Mouse (Mus musculus) testis, adult 10 weeks (tissue): ENCODE measurements around the gene Tulp2. TPM values are rescaled to one million over a fixed set of nuclear protein-coding genes. Genes with fewer than 3 reads are reported as not detected.

Experiments used
- polyA plus RNA-seq: library from polyadenylated mRNA; stranded (reverse); fragments of 350-450 nt; fragmentation: Illumina TruSeq; extraction: RNeasy Lipid Tissue Mini Kit (QIAGEN cat#74804); gene quantifications from one replicate; pipeline ENCODE4 v1.2.3, GENCODE M21; 2014; ENCODE audit warnings: low read depth, low replicate concordance

Tulp2 gene
- polyA plus RNA-seq: 121 TPM

GRCm38 (mm10) chr7:45481374-45481927 lies at the start of gene Tulp2:
TSS of gene Tulp2 (plus strand) at chr7:45481877.

GRCm38 (mm10) chr7:45434203-45435015 lies 47.3 kb upstream of the Tulp2 start, which contains the start of gene Gys1:
TSS of gene Gys1 (plus strand) at chr7:45434844.

GRCm38 (mm10) chr7:45437521-45438276 lies 44.0 kb upstream of the Tulp2 start, which contains the start of gene Ruvbl2:
TSS of gene Ruvbl2 (minus strand) at chr7:45438096.

GRCm38 (mm10) chr7:45459564-45460140 lies 22.0 kb upstream of the Tulp2 start, which contains the start of gene Ftl1:
TSS of gene Ftl1 (minus strand) at chr7:45459884.

GRCm38 (mm10) chr7:45466283-45467089 lies 15.2 kb upstream of the Tulp2 start, which contains the start of gene Bax:
TSS of gene Bax (minus strand) at chr7:45466898.

GRCm38 (mm10) chr7:45486761-45487415 lies 5.2 kb downstream of the Tulp2 start, which contains the start of gene Gm45808:
TSS of gene Gm45808 (minus strand) at chr7:45486811.

GRCm38 (mm10) chr7:45488293-45489204 lies 6.9 kb downstream of the Tulp2 start, which contains the start of gene Dhdh:
TSS of gene Dhdh (minus strand) at chr7:45488805.

GRCm38 (mm10) chr7:45509912-45510787 lies 28.5 kb downstream of the Tulp2 start, which contains the start of gene Nucb1:
TSS of gene Nucb1 (minus strand) at chr7:45510406.

GRCm38 (mm10) chr7:45525809-45526473 lies 44.3 kb downstream of the Tulp2 start, which contains the start of the genes Ppp1r15a and Plekha4:
TSS of gene Ppp1r15a (minus strand) at chr7:45526268.
TSS of gene Plekha4 (plus strand) at chr7:45526330.

GRCm38 (mm10) chr7:45554744-45555143 lies 73.1 kb downstream of the Tulp2 start, which contains the start of gene Hsd17b14:
TSS of gene Hsd17b14 (plus strand) at chr7:45554893.

GRCm38 (mm10) chr7:45570103-45570741 lies 88.5 kb downstream of the Tulp2 start, which contains the start of gene Bcat2:
TSS of gene Bcat2 (plus strand) at chr7:45570153.

Other genes with a start within 250 kb of the Tulp2 start
- gene Cd37, start 242.8 kb upstream of the Tulp2 start, polyA plus RNA-seq: 0.70 TPM
- gene Slc6a16, start 240.8 kb upstream of the Tulp2 start, polyA plus RNA-seq: 10.2 TPM
- gene Slc6a21, start 204.4 kb upstream of the Tulp2 start, polyA plus RNA-seq: 50.8 TPM
- 0.74 TPM for gene Trpm4, start 148.1 kb upstream of the Tulp2 start, polyA plus RNA-seq
- gene Hrc, start 146.6 kb upstream of the Tulp2 start, polyA plus RNA-seq: 0.08 TPM
- not detected for gene Ppfia3, start 114.9 kb upstream of the Tulp2 start, polyA plus RNA-seq
- gene Lin7b, start 111.3 kb upstream of the Tulp2 start, polyA plus RNA-seq: 0.39 TPM
- gene Snrnp70, start 86.1 kb upstream of the Tulp2 start, polyA plus RNA-seq: 109 TPM
- not detected for gene Kcna7, start 76.2 kb upstream of the Tulp2 start, polyA plus RNA-seq
- 0.43 TPM for gene Ntf5, start 68.2 kb upstream of the Tulp2 start, polyA plus RNA-seq
- gene Lhb, start 61.1 kb upstream of the Tulp2 start, polyA plus RNA-seq: 0.36 TPM
- gene Gys1, start 47.0 kb upstream of the Tulp2 start, polyA plus RNA-seq: 0.24 TPM
- gene Ruvbl2, start 43.8 kb upstream of the Tulp2 start, polyA plus RNA-seq: 7.8 TPM
- 0.38 TPM for gene Ftl1, start 22.0 kb upstream of the Tulp2 start, polyA plus RNA-seq
- 0.29 TPM for gene Bax, start 15.0 kb upstream of the Tulp2 start, polyA plus RNA-seq
- not detected for gene Gm45808, start 4.9 kb downstream of the Tulp2 start, polyA plus RNA-seq
- gene Dhdh, start 6.9 kb downstream of the Tulp2 start, polyA plus RNA-seq: 6.7 TPM
- gene Nucb1, start 28.5 kb downstream of the Tulp2 start, polyA plus RNA-seq: 18.8 TPM
- gene Ppp1r15a, start 44.4 kb downstream of the Tulp2 start, polyA plus RNA-seq: 0.73 TPM
- gene Plekha4, start 44.5 kb downstream of the Tulp2 start, polyA plus RNA-seq: 2.1 TPM
- not detected for gene Hsd17b14, start 73.0 kb downstream of the Tulp2 start, polyA plus RNA-seq
- 4.4 TPM for gene Bcat2, start 88.3 kb downstream of the Tulp2 start, polyA plus RNA-seq
- not detected for gene Fgf21, start 133.6 kb downstream of the Tulp2 start, polyA plus RNA-seq
- not detected for gene Fut1, start 135.4 kb downstream of the Tulp2 start, polyA plus RNA-seq
- 55.9 TPM for gene Izumo1, start 139.9 kb downstream of the Tulp2 start, polyA plus RNA-seq
- gene Rasip1, start 145.6 kb downstream of the Tulp2 start, polyA plus RNA-seq: not detected
- 0.11 TPM for gene Mamstr, start 158.1 kb downstream of the Tulp2 start, polyA plus RNA-seq
- 0.17 TPM for gene Fut2, start 184.5 kb downstream of the Tulp2 start, polyA plus RNA-seq
- gene Ntn5, start 202.1 kb downstream of the Tulp2 start, polyA plus RNA-seq: not detected
- 1.2 TPM for gene Sec1, start 212.5 kb downstream of the Tulp2 start, polyA plus RNA-seq
- gene Car11, start 218.0 kb downstream of the Tulp2 start, polyA plus RNA-seq: not detected
- 2.3 TPM for gene Dbp, start 223.2 kb downstream of the Tulp2 start, polyA plus RNA-seq
- gene Rpl18, start 233.6 kb downstream of the Tulp2 start, polyA plus RNA-seq: 0.69 TPM
- gene Sphk2, start 236.1 kb downstream of the Tulp2 start, polyA plus RNA-seq: 0.57 TPM
- 23.8 TPM for gene Fam83e, start 239.3 kb downstream of the Tulp2 start, polyA plus RNA-seq
- 0.35 TPM for gene Spaca4, start 243.9 kb downstream of the Tulp2 start, polyA plus RNA-seq